Mouse (Mus musculus): ENCODE data around the gene Ldhc.

- no peak for TF ChIP-seq TAL1 (IDR thresholded peaks at IDR 0.05; ENCODE audit: low read length)
- no peak for TF ChIP-seq GATA1 (IDR thresholded peaks at IDR 0.05; ENCODE audit: low read length)
Observed at GRCm38 (mm10) chr7:46831693-46832092, 29.3 kb upstream of the Ldhc start.

Data from erythroblast, embryonic 14.5 days (primary cell).